Mouse (Mus musculus): ENCODE results near the gene Car1.
"Not testable (repeated sequence)": the region's sequence is repeated elsewhere in the genome, so short reads cannot be mapped to it uniquely, and the experiment has no call there.

The Car1 gene

GRCm38 (mm10) chr3:14783198-14783597 lies 25.0 kb downstream of the Car1 start:
- DNase-seq (ENCODE audit: low read depth, low spot score): not testable (repeated sequence)

- not testable (repeated sequence) for DNase-seq (ENCODE audit: low read depth, low spot score)
These were observed 25.8 kb downstream of the Car1 start for GRCm38 (mm10) chr3:14782365-14782764.

GRCm38 (mm10) chr3:14780212-14780611 lies 28.0 kb downstream of the Car1 start:
- DNase-seq (ENCODE audit: low read depth, low spot score): no peak

GRCm38 (mm10) chr3:14776497-14777162 lies 31.5 kb downstream of the Car1 start:
- DNase-seq (ENCODE audit: low read depth, low spot score): not testable (repeated sequence)

- not testable (repeated sequence) for DNase-seq (ENCODE audit: low read depth, low spot score)
These were observed 33.6 kb downstream of the Car1 start for GRCm38 (mm10) chr3:14774539-14774938.

- DNase-seq (ENCODE audit: low read depth, low spot score): not testable (repeated sequence)
These were observed 35.7 kb downstream of the Car1 start for GRCm38 (mm10) chr3:14772473-14772872.

GRCm38 (mm10) chr3:14764755-14765566 lies 43.2 kb downstream of the Car1 start:
- no peak for DNase-seq (ENCODE audit: low read depth, low spot score)

GRCm38 (mm10) chr3:14755716-14756115 lies 52.5 kb downstream of the Car1 start:
- DNase-seq (ENCODE audit: low read depth, low spot score): no peak

- DNase-seq (ENCODE audit: low read depth, low spot score): no peak
These were observed 62.1 kb downstream of the Car1 start for GRCm38 (mm10) chr3:14746041-14746440.

- no peak for DNase-seq (ENCODE audit: low read depth, low spot score)
These were observed 69.9 kb downstream of the Car1 start for GRCm38 (mm10) chr3:14738261-14738660.

- DNase-seq (ENCODE audit: low read depth, low spot score): not testable (repeated sequence)
These were observed 80.7 kb downstream of the Car1 start for GRCm38 (mm10) chr3:14727496-14727895.

GRCm38 (mm10) chr3:14725462-14725861 lies 82.7 kb downstream of the Car1 start:
- not testable (repeated sequence) for DNase-seq (ENCODE audit: low read depth, low spot score)

All from ZHBTc4 (cell line).